Mouse (Mus musculus): ENCODE results near the gene Cap2.

The Cap2 gene

GRCm38 (mm10) chr13:46501800-46502389 lies at the start of gene Cap2:
Gene Cap2 (plus strand): TSS chr13:46501848.
- in situ Hi-C loops (cut with MboI; ENCODE audit: low sequenced_read_pairs), result no loop called here

DNA sequence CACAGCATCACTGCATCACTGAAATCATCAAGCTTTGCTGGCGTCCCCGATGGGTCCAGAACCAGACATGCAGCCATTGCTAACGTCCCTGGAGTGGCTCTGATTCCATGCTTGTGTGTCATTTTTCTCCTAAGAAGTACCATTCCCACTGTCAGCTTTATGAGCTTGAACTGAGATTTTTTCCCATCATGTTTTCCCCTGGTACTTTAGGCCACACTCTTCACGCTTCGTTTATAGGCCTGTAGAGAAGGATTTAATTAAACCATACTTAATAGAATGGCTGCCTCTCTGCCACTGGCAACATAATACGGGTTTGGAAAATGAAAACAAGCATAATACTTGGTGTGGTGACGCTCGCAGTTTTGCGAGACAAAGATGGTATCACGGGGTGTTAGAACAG lies 42.1 kb upstream of the Cap2 start:
- in situ Hi-C loops (cut with MboI; ENCODE audit: low sequenced_read_pairs), result no loop called here

DNA sequence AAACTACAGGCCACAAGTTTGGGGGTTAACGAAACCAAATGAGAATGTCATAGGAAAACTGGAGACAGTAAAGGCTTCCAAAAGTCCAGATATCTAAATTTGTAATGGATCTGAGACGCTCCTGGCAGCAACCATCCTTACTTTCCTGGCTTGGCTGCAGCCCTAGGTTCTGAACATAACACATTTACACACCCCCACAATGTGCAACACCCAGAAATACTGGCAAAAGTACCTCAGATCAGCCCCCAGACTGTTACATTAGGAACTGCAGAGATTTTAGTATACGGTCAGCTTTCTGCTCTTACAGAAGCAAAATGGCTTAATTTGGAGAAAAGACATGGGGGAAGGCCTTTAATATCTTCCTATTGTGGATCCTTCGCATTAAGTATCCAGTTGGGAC lies 39.4 kb upstream of the Cap2 start:
- in situ Hi-C loops (cut with MboI; ENCODE audit: low sequenced_read_pairs), result no loop called here

GRCm38 (mm10) chr13:46463764-46464163 lies 37.9 kb upstream of the Cap2 start:
- in situ Hi-C loops (cut with MboI; ENCODE audit: low sequenced_read_pairs), result no loop called here

- in situ Hi-C loops (cut with MboI; ENCODE audit: low sequenced_read_pairs), result no loop called here
Measured at GRCm38 (mm10) chr13:46468251-46468650, 33.4 kb upstream of the Cap2 start.

DNA sequence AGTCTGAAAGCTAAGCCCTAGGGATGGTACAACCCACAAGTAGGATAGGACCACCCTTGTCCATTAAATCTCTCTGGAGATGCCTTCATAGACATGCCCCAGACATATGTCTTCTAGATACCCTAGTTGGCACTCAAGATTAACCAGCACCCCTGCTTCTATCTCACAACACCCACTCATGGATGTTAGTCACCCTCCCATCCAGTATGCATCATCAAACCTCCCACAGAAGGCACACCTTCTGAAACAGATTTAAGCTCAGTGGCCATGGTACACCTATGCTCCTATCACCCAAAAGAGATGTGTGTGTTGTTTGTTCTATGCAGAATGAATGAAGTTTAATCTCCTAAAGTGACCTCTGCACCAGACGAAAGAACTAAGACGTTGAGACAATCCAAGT lies 32.1 kb upstream of the Cap2 start:
- in situ Hi-C loops (cut with MboI; ENCODE audit: low sequenced_read_pairs), result no loop called here

- in situ Hi-C loops (cut with MboI; ENCODE audit: low sequenced_read_pairs), result no loop called here
Measured at GRCm38 (mm10) chr13:46481271-46481670, 20.4 kb upstream of the Cap2 start.

- in situ Hi-C loops (cut with MboI; ENCODE audit: low sequenced_read_pairs), result no loop called here
Measured at GRCm38 (mm10) chr13:46485605-46486004, 16.0 kb upstream of the Cap2 start.

DNA sequence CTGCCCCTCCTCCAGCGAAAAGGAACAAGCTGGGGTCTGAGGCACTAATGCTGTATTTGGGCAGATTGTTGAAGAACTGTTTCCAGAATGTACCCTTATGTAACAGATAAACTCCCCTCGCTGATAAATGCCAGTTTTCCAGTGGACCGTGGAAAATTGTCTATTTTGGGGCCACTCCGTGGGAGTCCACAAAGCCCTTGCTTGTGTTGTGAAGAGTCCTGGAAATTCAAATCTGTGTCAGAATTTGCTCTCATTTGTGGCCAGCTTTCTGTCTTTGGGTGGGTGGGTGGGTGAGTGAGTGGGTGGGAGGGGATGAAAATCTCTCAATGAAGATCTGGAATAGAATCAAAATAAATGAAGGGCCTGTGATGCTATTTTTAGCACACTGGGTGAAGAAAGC lies 13.5 kb upstream of the Cap2 start:
- in situ Hi-C loops (cut with MboI; ENCODE audit: low sequenced_read_pairs), result no loop called here

DNA sequence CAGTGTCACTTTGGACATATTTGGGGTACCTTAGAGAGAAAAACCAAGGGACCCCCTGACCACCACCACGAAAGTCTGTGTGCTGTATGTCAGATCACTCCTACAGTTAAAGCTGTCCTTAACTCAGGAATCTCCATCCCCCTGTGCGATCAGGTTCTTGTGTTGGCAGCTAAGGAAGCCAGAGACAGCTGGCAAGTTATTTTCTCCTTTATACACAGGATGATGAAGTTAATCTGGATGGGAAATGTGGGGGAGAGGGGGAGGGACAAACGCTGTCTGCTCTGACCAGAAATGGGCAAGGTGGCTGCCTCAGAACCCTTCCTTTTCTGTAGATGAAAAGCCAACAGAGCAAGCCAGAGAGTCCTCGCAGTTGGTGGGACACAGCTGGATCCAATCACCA lies 11.0 kb upstream of the Cap2 start:
- in situ Hi-C loops (cut with MboI; ENCODE audit: low sequenced_read_pairs), result no loop called here

DNA sequence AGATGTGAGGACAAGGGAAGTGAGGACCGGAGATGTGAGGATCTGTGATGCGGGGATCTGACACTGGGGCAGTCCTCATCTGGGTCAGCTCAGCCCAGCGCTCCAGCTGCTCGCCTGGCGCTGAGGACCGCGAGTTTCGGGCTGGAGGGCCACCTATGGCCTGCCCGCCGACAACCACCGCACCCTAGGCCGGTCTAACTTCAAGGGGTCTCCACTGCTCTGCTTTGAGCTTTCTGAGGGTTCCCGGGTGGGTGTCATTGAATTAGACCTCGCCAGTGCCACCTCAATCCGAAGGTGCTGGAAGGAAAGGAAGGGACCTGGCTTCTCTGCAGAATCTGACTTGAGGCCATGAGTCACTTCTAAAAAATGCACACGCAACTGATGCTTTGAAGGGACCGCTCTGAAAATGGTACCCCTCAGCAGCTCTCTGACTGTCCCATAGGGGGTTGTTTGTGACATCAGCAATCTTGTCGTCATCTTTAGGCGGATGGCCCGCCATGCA lies 793 bp downstream of the Cap2 start:
- in situ Hi-C loops (cut with MboI; ENCODE audit: low sequenced_read_pairs), result no loop called here

GRCm38 (mm10) chr13:46507944-46508343 lies 6.3 kb downstream of the Cap2 start:
- in situ Hi-C loops (cut with MboI; ENCODE audit: low sequenced_read_pairs), result no loop called here

DNA sequence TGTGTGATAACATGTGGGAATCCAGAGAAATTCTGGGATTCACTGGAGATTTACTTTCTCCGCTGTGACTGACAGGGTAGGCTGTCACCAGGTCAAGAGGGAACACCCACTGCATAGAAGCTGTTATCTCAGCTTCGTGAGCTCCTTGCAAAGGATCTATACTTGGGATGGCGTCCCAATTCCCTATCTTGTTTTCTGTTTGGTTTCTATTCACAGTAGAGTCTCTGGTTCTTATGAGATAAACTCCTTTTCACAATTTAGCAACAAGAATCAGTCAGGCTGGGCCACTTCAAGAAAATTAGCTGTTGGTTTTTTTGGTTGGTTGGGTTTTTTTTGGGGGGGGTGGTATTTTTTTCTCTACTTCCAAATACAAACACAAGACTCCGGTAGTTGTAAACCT lies 7.2 kb downstream of the Cap2 start:
- in situ Hi-C loops (cut with MboI; ENCODE audit: low sequenced_read_pairs), result no loop called here

DNA sequence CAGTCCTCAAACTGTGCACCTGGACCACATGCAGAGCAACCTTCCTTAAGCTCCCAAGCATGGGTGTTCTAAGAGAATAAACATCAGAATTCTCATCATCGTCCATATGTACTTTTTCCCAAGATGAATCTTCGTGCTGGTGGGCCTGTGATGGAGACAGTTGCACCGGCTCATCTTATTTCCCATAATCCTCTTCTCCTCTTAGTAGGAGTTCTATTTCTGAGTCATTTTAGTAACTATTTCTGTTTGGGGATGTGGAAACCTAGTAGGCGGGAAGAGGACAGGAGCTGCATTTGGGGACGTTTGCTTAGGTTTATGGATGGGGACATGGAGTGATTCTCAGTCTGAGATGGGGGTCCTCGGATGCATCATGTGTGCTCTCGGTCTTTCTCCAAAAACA lies 8.8 kb downstream of the Cap2 start:
- in situ Hi-C loops (cut with MboI; ENCODE audit: low sequenced_read_pairs), result no loop called here

DNA sequence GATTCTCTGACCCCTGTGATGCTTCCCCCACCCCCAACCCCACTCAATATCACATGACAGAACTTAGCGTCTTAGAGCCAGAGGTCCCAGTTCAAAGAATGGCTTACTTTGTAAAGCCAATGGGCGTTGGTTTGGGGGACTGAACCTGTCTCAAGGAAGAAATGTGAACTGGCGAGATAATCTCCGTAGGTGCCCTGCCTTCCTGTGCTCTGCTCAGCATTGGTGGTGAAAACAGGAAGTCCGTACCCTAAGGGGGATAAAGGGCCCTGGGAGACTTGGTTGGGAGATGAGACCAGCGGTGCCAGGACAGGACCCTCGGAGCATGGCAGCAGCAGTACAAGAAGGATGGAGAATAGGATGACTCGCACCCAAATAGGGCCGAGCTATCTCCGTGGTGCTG lies 12.8 kb downstream of the Cap2 start:
- in situ Hi-C loops (cut with MboI; ENCODE audit: low sequenced_read_pairs), result no loop called here

GRCm38 (mm10) chr13:46515120-46515523 lies 13.5 kb downstream of the Cap2 start:
- in situ Hi-C loops (cut with MboI; ENCODE audit: low sequenced_read_pairs), result no loop called here

DNA sequence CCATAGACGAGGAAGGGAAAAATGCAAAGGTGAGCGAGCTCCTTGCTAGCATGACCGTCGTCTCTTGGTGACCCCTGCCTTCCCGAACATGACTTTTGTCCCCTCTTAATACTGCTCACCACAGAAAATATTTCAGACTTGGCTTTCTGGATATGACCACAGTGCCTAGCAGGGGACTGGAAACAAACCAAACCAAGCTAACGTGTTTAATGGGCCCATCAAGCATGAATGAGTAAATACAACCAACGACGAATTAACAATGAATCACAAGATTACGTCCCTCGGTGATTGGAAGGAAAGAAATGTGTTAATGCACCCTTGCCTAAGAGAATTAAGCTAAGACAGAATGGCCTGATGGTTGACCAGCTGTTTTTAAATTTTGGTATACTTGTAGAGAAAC lies 13.9 kb downstream of the Cap2 start:
- in situ Hi-C loops (cut with MboI; ENCODE audit: low sequenced_read_pairs), result no loop called here

GRCm38 (mm10) chr13:46516183-46516582 lies 14.5 kb downstream of the Cap2 start:
- in situ Hi-C loops (cut with MboI; ENCODE audit: low sequenced_read_pairs), result no loop called here

DNA sequence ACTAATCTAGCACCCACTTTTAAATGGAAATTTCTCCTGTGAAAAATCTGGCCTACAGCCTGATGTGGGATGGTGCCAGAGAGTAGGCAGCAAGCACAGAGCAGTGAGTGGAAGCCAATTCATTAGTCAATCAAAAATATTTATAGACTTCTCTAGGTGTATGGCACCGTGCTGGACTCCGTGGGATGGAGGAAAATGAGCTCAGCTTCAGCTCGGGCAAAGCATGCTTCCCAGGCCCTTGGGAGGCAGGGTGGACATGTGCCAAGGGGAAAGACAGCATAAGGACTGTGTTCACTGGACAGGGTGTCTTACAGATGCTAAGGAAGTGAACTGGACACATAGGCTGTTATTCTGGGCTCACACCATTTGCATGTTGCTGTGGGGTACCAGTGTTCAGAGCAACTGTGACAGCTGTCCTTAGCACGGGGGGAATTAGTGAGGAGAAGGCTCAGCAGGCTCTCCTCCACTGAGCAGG lies 15.6 kb downstream of the Cap2 start:
- in situ Hi-C loops (cut with MboI; ENCODE audit: low sequenced_read_pairs), result no loop called here

GRCm38 (mm10) chr13:46521482-46521881 lies 19.8 kb downstream of the Cap2 start:
- in situ Hi-C loops (cut with MboI; ENCODE audit: low sequenced_read_pairs), result no loop called here

GRCm38 (mm10) chr13:46522798-46523197 lies 21.1 kb downstream of the Cap2 start:
- in situ Hi-C loops (cut with MboI; ENCODE audit: low sequenced_read_pairs), result no loop called here

DNA sequence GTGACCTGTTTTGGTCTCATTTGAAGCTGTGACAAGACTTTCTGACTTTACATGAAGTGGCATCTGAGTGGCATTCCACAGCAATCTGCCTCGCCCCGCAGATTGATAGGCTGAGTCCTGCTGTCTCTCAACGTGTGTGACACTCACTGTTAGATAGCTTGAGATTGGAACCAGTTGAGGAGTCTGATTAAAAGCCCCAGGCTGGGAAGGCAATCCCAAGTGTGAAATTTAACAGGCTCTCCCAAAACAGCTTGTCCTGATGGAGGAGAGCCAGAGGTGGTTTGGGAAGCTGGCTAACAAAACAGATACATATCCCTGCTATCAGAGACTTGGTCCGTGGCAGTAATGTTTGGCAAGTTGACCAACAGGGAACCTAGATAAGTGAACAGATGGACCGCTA lies 21.6 kb downstream of the Cap2 start:
- in situ Hi-C loops (cut with MboI; ENCODE audit: low sequenced_read_pairs), result no loop called here

DNA sequence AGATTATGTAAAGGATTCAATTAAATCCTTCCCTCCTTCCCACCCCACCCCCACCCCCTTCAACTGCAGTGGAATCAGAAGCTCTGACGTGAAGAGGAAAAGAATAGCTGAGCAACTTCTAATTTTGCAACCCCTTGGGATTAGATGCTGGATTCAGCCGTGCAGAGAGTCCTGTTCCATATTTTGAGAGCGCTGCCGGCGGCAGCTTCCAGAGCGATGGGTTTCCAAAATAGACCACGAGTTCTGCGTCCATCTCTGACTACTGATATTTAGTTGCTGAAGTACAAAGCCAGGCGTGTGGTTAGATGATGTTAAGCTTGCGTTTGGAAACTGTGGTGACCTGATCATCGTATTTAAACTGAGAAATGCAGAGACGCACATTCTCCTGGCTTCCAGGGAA lies 22.1 kb downstream of the Cap2 start:
- in situ Hi-C loops (cut with MboI; ENCODE audit: low sequenced_read_pairs), result no loop called here

Measured in CH12F3 (cell line).